Mouse (Mus musculus): ENCODE results near the gene Scn8a.
A peak's percentile ranks its signal among the peaks of the same experiment; 100 is the strongest.

Scn8a gene

GRCm38 (mm10) chr15:101092829-101093648 lies 223.4 kb downstream of the Scn8a start:
- peak; percentile 35 to 47 for DNase-seq (ENCODE audit: low spot score in 2 of 2)

GRCm38 (mm10) chr15:101093988-101094387 lies 224.3 kb downstream of the Scn8a start:
- DNase-seq (ENCODE audit: low spot score in 2 of 2): no peak

- DNase-seq (ENCODE audit: low spot score in 2 of 2): no peak
Measured at GRCm38 (mm10) chr15:101094979-101095378, 225.3 kb downstream of the Scn8a start.

- DNase-seq (ENCODE audit: low spot score in 2 of 2): no peak
Measured at GRCm38 (mm10) chr15:101095392-101095791, 225.7 kb downstream of the Scn8a start.

All from heart, adult 9 months (tissue).